Mouse (Mus musculus): ENCODE measurements around the gene Evi2. TPM values are rescaled to one million over a fixed set of nuclear protein-coding genes. Genes with fewer than 3 reads are reported as not detected.

Evi2 gene
- 0.45 and 0.83 TPM in 2 replicates for polyA plus RNA-seq (2015; fragmentation: Nextera tagmentation; extraction: Ambion mirVana)

DNA sequence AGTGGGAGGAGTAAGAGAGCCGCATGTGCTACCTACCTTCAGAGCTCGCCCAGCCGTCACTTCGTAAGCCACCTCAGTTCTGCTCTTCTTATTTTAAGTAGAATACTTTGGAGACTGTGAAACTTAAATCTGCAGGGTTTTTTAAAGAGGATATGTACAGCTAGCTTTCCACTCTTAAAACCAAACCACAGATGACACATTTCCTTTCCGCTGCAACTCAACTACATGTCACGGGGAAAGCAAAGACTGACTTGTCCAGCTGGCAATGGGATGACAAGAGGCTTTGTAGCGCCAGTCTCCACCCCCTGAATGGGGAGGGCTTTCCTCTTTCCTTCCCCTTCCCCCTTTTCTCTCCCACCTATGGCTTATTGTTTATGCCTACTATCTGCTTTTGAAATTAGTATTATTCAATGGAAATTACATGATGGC, at the start of gene Evi2, which contains the start of gene Evi2a:
Gene Evi2 (minus strand): TSS at position 257 of the 429 bp plus-strand sequence.
Gene Evi2a (minus strand): TSS at position 277 of the 429 bp plus-strand sequence.
- Histone ChIP-seq H3K27me3 (ENCODE audit: control insufficient read depth, insufficient read depth, low read length) (no peaks in the 10 kb centered on the region), H3K9me3 (replicated peaks; ENCODE audit: control insufficient read depth, low read length) (no peaks in the 10 kb centered on the region), H3K4me1 (ENCODE audit: control insufficient read depth, insufficient read depth, low read length) (peaks cover 31% of the 10 kb centered on the region), H3K36me3 (ENCODE audit: control insufficient read depth, insufficient read depth) (no peaks in the 10 kb centered on the region; the same call in 1 of the 2 replicates), H3K9ac (ENCODE audit: low read length) (no peak within 1 kb of the TSS), H3K4me3 (ENCODE audit: low read length) (no peak within 1 kb of the TSS), H3K27ac (ENCODE audit: low read length) (no peak within 1 kb of the TSS), H3K4me2 (ENCODE audit: low read depth, low read length) (no peak within 1 kb of the TSS)
- WGBS, result 79% methylated on average over 7 of the region's 7 CpGs
- ATAC-seq (replicated peaks; ENCODE audit: extremely low read depth, insufficient read depth, low FRiP score), result no peak

DNA sequence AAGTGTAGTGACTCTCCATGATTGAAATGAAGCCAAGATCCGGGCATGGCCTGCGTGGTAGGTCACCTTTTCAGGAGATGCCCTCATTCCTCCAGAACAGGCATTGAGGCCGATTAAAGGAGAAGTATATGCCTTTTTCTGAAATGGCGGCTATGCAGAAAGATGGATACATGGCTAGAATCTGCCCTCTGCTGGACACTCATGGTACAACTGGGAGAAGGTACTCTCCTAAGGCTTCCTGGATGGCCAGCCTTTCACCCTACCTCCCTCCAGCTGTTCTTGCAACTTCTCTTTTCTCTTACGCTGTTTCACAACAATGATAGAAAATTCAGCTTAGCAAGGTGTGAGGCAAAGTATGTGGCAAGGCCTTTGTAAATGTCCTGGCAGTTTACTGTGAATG, 47.4 kb upstream of the Evi2 start:
- Histone ChIP-seq H3K27ac (ENCODE audit: low read length) (no peak overlapping the region), H3K9me3 (replicated peaks; ENCODE audit: control insufficient read depth, low read length) (no peaks in the 10 kb centered on the region), H3K4me3 (ENCODE audit: low read length) (no peak overlapping the region), H3K4me2 (ENCODE audit: low read depth, low read length) (no peak overlapping the region), H3K27me3 (ENCODE audit: control insufficient read depth, insufficient read depth, low read length) (no peaks in the 10 kb centered on the region), H3K4me1 (ENCODE audit: control insufficient read depth, insufficient read depth, low read length) (peaks cover 6% of the 10 kb centered on the region; the same call in 1 of the 2 replicates), H3K36me3 (ENCODE audit: control insufficient read depth, insufficient read depth) (peaks cover 6% of the 10 kb centered on the region; the same call in 1 of the 2 replicates), H3K9ac (ENCODE audit: low read length) (no peak overlapping the region)
- WGBS, result 34% methylated on average over 5 of the region's 5 CpGs
- no peak; the same call in 1 of the 2 replicates for ATAC-seq (replicated peaks; ENCODE audit: extremely low read depth, insufficient read depth, low FRiP score)

DNA sequence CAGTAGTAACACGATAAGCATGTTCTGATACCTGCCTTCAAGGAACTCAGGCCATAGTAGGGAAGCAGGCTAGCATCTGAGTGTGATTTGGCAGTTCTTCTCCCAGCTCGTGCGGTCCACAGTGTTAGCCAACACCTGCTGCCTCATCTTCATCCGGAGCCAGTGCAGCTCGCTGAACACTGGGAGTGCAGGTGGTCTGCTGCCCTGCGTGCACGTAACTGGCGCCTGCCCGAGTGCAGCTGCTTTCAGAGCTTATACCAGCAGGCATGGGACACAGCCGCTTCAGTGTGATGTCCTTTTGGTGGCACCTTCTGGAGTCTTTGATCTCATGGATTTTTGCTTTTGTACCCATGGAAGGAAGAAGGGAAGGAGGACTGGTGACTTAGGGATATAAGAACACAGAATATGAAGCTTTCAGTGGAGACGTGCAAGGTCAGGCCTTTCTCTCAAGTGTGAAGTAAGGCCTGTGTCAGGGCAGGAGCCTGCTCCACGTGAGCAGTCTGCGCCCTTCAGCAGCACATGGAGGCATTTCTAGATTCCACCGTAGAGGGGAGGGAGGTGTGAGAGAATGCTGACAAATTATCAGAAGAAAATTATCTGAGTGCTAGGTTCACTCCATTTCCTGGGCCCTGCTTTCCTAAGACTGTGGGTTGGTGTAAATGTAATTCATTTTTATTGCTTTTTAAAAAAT, 45.1 kb upstream of the Evi2 start:
- 64% methylated on average over 14 of the region's 14 CpGs for WGBS
- peaks cover 11% of the 10 kb centered on the region for H3K36me3 ChIP-seq (ENCODE audit: control insufficient read depth, insufficient read depth)
- no peak overlapping the region for H3K27ac ChIP-seq (ENCODE audit: low read length)

DNA sequence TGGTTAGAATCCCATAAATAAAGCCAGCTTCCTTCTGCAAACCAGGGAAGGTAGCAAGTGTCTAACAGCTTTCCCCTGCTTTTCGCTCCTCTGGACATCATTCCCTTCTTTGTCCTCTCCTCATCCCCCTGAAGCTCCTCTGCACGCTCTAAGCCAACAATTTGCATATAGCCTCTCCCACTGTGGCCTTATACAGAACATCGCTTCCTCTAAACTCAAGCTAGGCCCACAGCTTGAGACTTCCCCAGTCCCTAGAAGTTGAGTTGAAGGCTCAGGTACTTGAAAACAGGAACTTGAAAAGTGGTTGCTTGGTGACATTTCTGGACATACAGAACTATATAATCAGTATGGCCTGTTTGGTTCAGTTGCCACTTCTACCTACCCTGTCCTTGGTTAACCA, 43.4 kb upstream of the Evi2 start:
- Histone ChIP-seq H3K4me1 (ENCODE audit: control insufficient read depth, insufficient read depth, low read length) (peaks cover 6% of the 10 kb centered on the region; the same call in 1 of the 2 replicates), H3K27ac (ENCODE audit: low read length) (no peak overlapping the region), H3K4me2 (ENCODE audit: low read depth, low read length) (no peak overlapping the region), H3K9ac (ENCODE audit: low read length) (no peak overlapping the region), H3K27me3 (ENCODE audit: control insufficient read depth, insufficient read depth, low read length) (no peaks in the 10 kb centered on the region), H3K4me3 (ENCODE audit: low read length) (no peak overlapping the region), H3K9me3 (replicated peaks; ENCODE audit: control insufficient read depth, low read length) (no peaks in the 10 kb centered on the region), H3K36me3 (ENCODE audit: control insufficient read depth, insufficient read depth) (peaks cover 14% of the 10 kb centered on the region)
- ATAC-seq (replicated peaks; ENCODE audit: extremely low read depth, insufficient read depth, low FRiP score), result no peak
- WGBS, result 78% methylated on average over 3 of the region's 3 CpGs

More for the DNA sequence above, 45.1 kb upstream of the Evi2 start:
- Histone ChIP-seq H3K27me3 (ENCODE audit: control insufficient read depth, insufficient read depth, low read length) (no peaks in the 10 kb centered on the region), H3K4me1 (ENCODE audit: control insufficient read depth, insufficient read depth, low read length) (peaks cover 6% of the 10 kb centered on the region; the same call in 1 of the 2 replicates), H3K4me2 (ENCODE audit: low read depth, low read length) (no peak overlapping the region), H3K9ac (ENCODE audit: low read length) (no peak overlapping the region), H3K4me3 (ENCODE audit: low read length) (no peak overlapping the region), H3K9me3 (replicated peaks; ENCODE audit: control insufficient read depth, low read length) (no peaks in the 10 kb centered on the region)
- ATAC-seq (replicated peaks; ENCODE audit: extremely low read depth, insufficient read depth, low FRiP score), result peak; percentile 54; the same call in 1 of the 2 replicates

DNA sequence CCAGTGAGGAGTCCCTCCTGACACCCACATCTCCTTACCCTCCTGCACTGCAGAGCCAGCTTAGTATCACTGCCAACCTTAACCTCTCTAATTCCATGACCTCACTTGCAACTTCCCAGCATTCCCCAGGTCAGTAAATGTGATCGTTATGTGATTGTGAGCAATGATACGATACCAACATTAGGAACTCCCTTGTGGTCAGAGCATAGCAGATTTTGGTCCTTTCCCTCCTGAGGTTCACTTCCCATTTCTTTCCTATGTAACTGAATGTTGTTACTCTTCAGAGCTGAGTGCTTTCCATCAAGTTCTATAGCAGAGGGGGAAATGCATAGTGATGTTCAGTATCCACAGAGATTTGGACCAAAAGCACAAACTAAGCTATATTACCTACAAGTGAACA, 39.9 kb upstream of the Evi2 start:
- no peak overlapping the region for H3K4me2 ChIP-seq (ENCODE audit: low read depth, low read length)
- 88% methylated on average over 2 of the region's 2 CpGs for WGBS

DNA sequence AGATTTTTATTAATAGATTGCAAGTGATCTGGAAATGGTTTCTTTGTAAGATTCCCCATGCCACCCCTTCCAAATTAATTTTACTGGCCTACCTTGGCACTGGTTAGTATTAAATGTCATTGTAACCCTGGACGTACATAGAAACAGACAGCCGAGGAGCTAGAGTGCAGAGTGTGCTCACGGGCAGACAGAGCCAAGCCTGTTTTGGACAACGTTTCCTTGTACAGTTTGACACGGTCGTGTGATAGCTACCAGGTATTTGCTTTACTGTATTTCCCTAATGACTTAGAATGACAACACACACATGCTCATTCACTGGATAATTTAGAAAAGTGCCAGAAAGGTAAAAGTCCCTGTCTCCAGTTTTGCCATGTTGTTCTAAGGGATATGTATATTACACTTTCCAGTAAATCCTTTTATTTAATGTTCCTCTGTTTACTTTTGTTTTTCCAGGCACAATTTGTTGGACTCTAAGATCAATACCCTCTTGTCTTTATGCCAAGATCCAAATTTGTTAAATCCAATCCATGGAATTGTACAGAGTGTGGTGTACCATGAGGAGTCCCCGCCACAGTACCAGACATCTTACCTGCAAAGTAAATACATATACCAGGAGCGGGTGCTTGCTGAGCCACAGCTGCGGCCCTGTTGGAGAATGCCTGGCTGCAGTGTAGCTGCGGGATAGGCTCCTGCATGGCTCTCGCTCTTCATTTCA, 38.0 kb upstream of the Evi2 start:
- Histone ChIP-seq H3K4me3 (ENCODE audit: low read length) (no peak overlapping the region), H3K4me1 (ENCODE audit: control insufficient read depth, insufficient read depth, low read length) (no peaks in the 10 kb centered on the region), H3K9me3 (replicated peaks; ENCODE audit: control insufficient read depth, low read length) (no peaks in the 10 kb centered on the region), H3K9ac (ENCODE audit: low read length) (no peak overlapping the region), H3K4me2 (ENCODE audit: low read depth, low read length) (no peak overlapping the region), H3K27me3 (ENCODE audit: control insufficient read depth, insufficient read depth, low read length) (no peaks in the 10 kb centered on the region), H3K27ac (ENCODE audit: low read length) (no peak overlapping the region), H3K36me3 (ENCODE audit: control insufficient read depth, insufficient read depth) (peaks cover 37% of the 10 kb centered on the region)
- ATAC-seq (replicated peaks; ENCODE audit: extremely low read depth, insufficient read depth, low FRiP score), result no peak
- WGBS, result 84% methylated on average over 11 of the region's 11 CpGs

More for the DNA sequence above, 39.9 kb upstream of the Evi2 start:
- H3K9me3 ChIP-seq (replicated peaks; ENCODE audit: control insufficient read depth, low read length), result no peaks in the 10 kb centered on the region
- no peaks in the 10 kb centered on the region for H3K27me3 ChIP-seq (ENCODE audit: control insufficient read depth, insufficient read depth, low read length)
- H3K4me3 ChIP-seq (ENCODE audit: low read length), result no peak overlapping the region
- no peak overlapping the region for H3K9ac ChIP-seq (ENCODE audit: low read length)
- ATAC-seq (replicated peaks; ENCODE audit: extremely low read depth, insufficient read depth, low FRiP score), result no peak
- no peaks in the 10 kb centered on the region; the same call in 1 of the 2 replicates for H3K4me1 ChIP-seq (ENCODE audit: control insufficient read depth, insufficient read depth, low read length)
- H3K36me3 ChIP-seq (ENCODE audit: control insufficient read depth, insufficient read depth), result peaks cover 31% of the 10 kb centered on the region
- H3K27ac ChIP-seq (ENCODE audit: low read length), result no peak overlapping the region

DNA sequence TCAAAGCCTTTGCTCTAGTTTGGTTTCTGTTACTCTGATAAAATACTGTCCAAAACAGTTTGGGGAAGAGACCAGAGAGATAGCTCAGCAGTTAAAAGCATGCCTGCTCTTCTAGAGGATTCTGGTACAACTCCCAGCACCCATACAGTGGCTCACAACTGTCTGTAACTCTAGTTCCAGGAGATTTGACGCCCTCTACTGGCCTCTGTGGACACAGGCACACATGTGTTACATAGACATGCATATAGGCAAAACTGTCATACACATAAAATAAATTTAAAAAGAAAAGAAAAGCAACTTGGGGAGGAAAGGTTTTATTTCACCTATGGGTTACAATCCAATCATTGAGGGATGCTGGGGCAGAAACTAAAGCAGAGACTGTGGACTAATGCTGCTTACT, 36.6 kb upstream of the Evi2 start:
- H3K27ac ChIP-seq (ENCODE audit: low read length), result no peak overlapping the region
- WGBS, result 53% methylated on average over 1 of the region's 1 CpGs
- no peaks in the 10 kb centered on the region for H3K9me3 ChIP-seq (replicated peaks; ENCODE audit: control insufficient read depth, low read length)
- no peaks in the 10 kb centered on the region for H3K27me3 ChIP-seq (ENCODE audit: control insufficient read depth, insufficient read depth, low read length)
- H3K9ac ChIP-seq (ENCODE audit: low read length), result no peak overlapping the region
- no peak overlapping the region for H3K4me2 ChIP-seq (ENCODE audit: low read depth, low read length)
- peaks cover 39% of the 10 kb centered on the region for H3K36me3 ChIP-seq (ENCODE audit: control insufficient read depth, insufficient read depth)
- H3K4me1 ChIP-seq (ENCODE audit: control insufficient read depth, insufficient read depth, low read length), result no peaks in the 10 kb centered on the region
- ATAC-seq (replicated peaks; ENCODE audit: extremely low read depth, insufficient read depth, low FRiP score), result no peak
- H3K4me3 ChIP-seq (ENCODE audit: low read length), result no peak overlapping the region

DNA sequence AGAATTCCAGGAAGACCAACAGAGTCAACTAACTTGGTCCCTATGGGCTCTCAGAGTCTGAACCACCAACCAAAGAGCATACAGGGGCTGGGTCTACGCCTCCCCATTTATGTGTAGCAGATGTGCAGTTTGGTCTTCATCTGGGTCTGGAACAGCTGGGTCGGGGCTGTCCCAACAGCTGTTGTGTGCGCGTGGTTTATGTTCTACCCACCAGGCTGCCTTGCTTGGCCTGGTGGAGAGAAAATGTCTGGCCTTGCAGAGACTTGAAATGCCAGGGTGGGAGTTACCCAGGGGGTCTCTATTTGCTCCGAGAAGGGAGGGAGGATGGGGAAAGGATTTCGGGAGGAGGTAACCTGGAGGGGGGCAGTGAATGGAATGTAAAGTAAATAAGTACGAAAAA, 33.1 kb upstream of the Evi2 start:
- H3K9ac ChIP-seq (ENCODE audit: low read length), result no peak overlapping the region
- no peak overlapping the region for H3K27ac ChIP-seq (ENCODE audit: low read length)
- ATAC-seq (replicated peaks; ENCODE audit: extremely low read depth, insufficient read depth, low FRiP score), result no peak
- H3K4me1 ChIP-seq (ENCODE audit: control insufficient read depth, insufficient read depth, low read length), result no peaks in the 10 kb centered on the region
- peaks cover 42% of the 10 kb centered on the region for H3K36me3 ChIP-seq (ENCODE audit: control insufficient read depth, insufficient read depth)
- H3K27me3 ChIP-seq (ENCODE audit: control insufficient read depth, insufficient read depth, low read length), result no peaks in the 10 kb centered on the region
- no peak overlapping the region for H3K4me3 ChIP-seq (ENCODE audit: low read length)
- 93% methylated on average over 7 of the region's 7 CpGs for WGBS
- H3K9me3 ChIP-seq (replicated peaks; ENCODE audit: control insufficient read depth, low read length), result no peaks in the 10 kb centered on the region
- no peak overlapping the region for H3K4me2 ChIP-seq (ENCODE audit: low read depth, low read length)

DNA sequence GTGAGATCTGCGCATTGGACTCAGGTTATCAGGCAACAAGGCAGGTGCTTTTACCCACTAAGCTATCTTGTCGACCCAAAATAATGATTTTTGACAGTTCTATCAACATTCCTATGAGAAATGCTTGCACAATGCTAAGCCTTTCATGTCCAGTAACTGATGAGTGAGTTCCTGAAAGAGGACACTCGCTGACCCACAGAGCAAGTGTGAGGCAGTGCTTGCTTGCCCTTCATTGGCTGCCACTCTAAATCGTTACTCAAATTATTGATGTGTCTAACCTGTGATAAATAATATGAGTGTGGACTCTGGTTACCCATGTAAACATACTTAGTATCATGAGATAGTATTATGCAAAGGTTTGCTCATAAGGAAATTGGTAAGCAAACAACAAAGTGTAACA, 30.1 kb upstream of the Evi2 start:
- Histone ChIP-seq H3K27me3 (ENCODE audit: control insufficient read depth, insufficient read depth, low read length) (no peaks in the 10 kb centered on the region), H3K9ac (ENCODE audit: low read length) (no peak overlapping the region), H3K36me3 (ENCODE audit: control insufficient read depth, insufficient read depth) (peaks cover 30% of the 10 kb centered on the region), H3K4me3 (ENCODE audit: low read length) (no peak overlapping the region), H3K4me1 (ENCODE audit: control insufficient read depth, insufficient read depth, low read length) (no peaks in the 10 kb centered on the region), H3K27ac (ENCODE audit: low read length) (no peak overlapping the region), H3K4me2 (ENCODE audit: low read depth, low read length) (no peak overlapping the region), H3K9me3 (replicated peaks; ENCODE audit: control insufficient read depth, low read length) (no peaks in the 10 kb centered on the region)
- 86% methylated on average over 4 of the region's 4 CpGs for WGBS
- no peak for ATAC-seq (replicated peaks; ENCODE audit: extremely low read depth, insufficient read depth, low FRiP score)
